Mouse (Mus musculus) left cerebral cortex, adult 18-20 months (tissue): ENCODE data around the gene Ang2. TPM values are rescaled to one million over a fixed set of nuclear protein-coding genes. Genes with fewer than 3 reads are reported as not detected.
"Not testable (repeated sequence)": the region's sequence is repeated elsewhere in the genome, so short reads cannot be mapped to it uniquely, and the experiment has no call there.

ENCODE experiments used
- DNase-seq, 2 experiments: peaks; one replicate each; pipeline ENCODE4 v3.0.0; 2021 to 2022; ENCODE audit warnings: low spot score in 2 of 2, mixed read lengths in 1 of 2
- long read RNA-seq, 2 experiments: library from polyadenylated mRNA; stranded (forward); transcript quantifications; one replicate each; pipeline ENCODE4 v2.0.0; 2021
- total RNA-seq, 2 experiments: library from RNA; stranded (reverse); gene quantifications; 2 replicates each; pipeline ENCODE4 v1.2.3; 2021

The Ang2 gene
- not detected for total RNA-seq
- long read RNA-seq, experiment 1, result 0 reads
- long read RNA-seq, experiment 2, result 0 reads

GRCm38 (mm10) chr14:51199098-51200023 is at the start of gene Ang2:
Gene Ang2, minus strand, starts transcription at chr14:51199148.
- DNase-seq, result no peak

GRCm38 (mm10) chr14:51247736-51248135 is 48.8 kb upstream of the Ang2 start:
- no peak for DNase-seq

GRCm38 (mm10) chr14:51240899-51241298 is 42.0 kb upstream of the Ang2 start:
- peak; percentile 34 to 48 for DNase-seq

- not testable (repeated sequence) for DNase-seq
These were observed 38.5 kb upstream of the Ang2 start for GRCm38 (mm10) chr14:51237488-51237887.

GRCm38 (mm10) chr14:51229657-51230056 is 30.7 kb upstream of the Ang2 start:
- DNase-seq, result not testable (repeated sequence)

GRCm38 (mm10) chr14:51220075-51220474 is 21.1 kb upstream of the Ang2 start:
- DNase-seq, result not testable (repeated sequence)

GRCm38 (mm10) chr14:51203115-51203514 is 4.2 kb upstream of the Ang2 start, which contains the start of gene Ear14:
Gene Ear14, plus strand, starts transcription at chr14:51203391.
- DNase-seq, result no peak

- no peak for DNase-seq
These were observed 1.5 kb upstream of the Ang2 start for GRCm38 (mm10) chr14:51200466-51200865.

GRCm38 (mm10) chr14:51200054-51200453 is 1.1 kb upstream of the Ang2 start:
- DNase-seq, result no peak

GRCm38 (mm10) chr14:51195681-51196080 is 3.3 kb downstream of the Ang2 start:
- no peak for DNase-seq

GRCm38 (mm10) chr14:51181051-51181450 is 17.9 kb downstream of the Ang2 start:
- not testable (repeated sequence) for DNase-seq

- DNase-seq, result no peak
These were observed 25.1 kb downstream of the Ang2 start for GRCm38 (mm10) chr14:51173843-51174242.

- DNase-seq, result peak in 1 of 2 experiments; percentile 3
These were observed 26.0 kb downstream of the Ang2 start for GRCm38 (mm10) chr14:51172947-51173346.

- peak; percentile 23 to 36 for DNase-seq
These were observed 26.7 kb downstream of the Ang2 start for GRCm38 (mm10) chr14:51172095-51172865.

GRCm38 (mm10) chr14:51166068-51166467 is 32.9 kb downstream of the Ang2 start:
- DNase-seq, result no peak

- no peak for DNase-seq
These were observed 33.5 kb downstream of the Ang2 start for GRCm38 (mm10) chr14:51165435-51165834.

GRCm38 (mm10) chr14:51163323-51163722 is 35.6 kb downstream of the Ang2 start:
- not testable (repeated sequence) for DNase-seq

GRCm38 (mm10) chr14:51161976-51162375 is 37.0 kb downstream of the Ang2 start, which contains the start of gene Rnase2b:
Gene Rnase2b, plus strand, starts transcription at chr14:51162260.
- DNase-seq, result peak in 1 of 2 experiments; percentile 13

GRCm38 (mm10) chr14:51157072-51157471 is 41.9 kb downstream of the Ang2 start:
- no peak for DNase-seq

- no peak for DNase-seq
These were observed 42.2 kb downstream of the Ang2 start for GRCm38 (mm10) chr14:51156736-51157068.

GRCm38 (mm10) chr14:51156056-51156735 is 42.8 kb downstream of the Ang2 start:
- no peak for DNase-seq
